Mouse (Mus musculus): ENCODE results near the gene Phactr2.

The Phactr2 gene

DNA sequence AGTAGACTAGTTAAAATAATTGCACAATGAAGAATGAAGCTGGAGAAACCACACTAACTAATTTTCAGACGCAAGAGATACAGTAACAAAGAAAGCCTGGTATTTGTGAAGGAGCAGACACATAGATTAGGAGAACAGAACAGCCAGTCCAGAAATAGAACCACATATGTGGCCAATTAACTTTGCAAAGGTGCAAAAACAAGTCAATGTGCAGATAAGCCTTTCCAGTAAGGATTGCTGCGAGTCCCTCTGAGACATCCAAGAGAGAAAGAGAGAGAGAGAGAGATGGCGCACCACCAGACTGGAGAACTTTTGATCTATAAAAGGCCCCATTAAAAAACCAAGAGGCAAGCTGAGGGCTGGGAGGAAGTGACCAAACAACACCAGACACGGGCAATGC is 190.8 kb downstream of the Phactr2 start:
- DNase-seq (ENCODE audit: extremely low read depth, low read depth, low spot score) = no peak

DNA sequence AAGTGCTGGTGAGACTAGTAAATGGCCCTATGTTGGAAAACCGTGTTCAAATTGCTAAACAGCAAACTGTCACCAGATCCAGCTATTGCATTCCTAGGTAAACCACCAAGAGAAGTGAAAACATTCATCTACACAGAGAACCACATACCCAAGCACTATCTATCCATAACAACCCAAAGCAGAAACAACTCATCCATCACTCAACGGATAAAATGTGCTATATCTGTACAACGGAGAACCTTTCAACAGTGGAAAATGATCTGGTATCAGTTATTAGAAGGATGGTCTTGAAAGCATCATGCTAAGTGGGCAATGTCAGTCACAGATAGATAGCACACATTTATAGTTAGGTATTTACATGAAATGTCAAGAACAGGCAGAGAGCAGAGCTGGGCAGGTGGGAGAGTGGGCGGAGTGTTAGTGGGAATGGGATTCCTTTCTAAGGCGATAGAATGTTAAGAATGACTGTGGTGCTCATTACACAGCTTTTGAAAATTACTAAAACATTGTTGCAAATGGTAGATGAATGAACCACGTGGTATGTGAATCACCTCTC is 193.8 kb downstream of the Phactr2 start:
- DNase-seq (ENCODE audit: extremely low read depth, low read depth, low spot score) = no peak

DNA sequence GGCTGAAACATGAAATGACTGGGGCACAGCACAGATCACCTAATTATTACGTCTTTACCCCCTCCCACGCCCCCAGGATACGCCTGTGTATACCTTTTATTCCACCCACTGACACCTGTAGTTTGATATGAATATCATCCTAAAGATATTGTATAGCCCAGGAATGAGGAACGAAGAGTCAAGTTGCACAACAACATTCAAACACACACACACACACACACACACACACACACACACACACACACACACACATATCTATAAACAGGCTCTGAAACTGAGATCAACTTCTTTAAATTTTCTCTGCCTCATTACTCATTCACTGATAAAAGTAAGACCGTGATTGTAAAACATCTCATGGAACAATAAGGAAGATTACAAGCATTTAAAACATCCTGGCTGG is 197.9 kb downstream of the Phactr2 start:
- DNase-seq (ENCODE audit: extremely low read depth, low read depth, low spot score) = no peak

DNA sequence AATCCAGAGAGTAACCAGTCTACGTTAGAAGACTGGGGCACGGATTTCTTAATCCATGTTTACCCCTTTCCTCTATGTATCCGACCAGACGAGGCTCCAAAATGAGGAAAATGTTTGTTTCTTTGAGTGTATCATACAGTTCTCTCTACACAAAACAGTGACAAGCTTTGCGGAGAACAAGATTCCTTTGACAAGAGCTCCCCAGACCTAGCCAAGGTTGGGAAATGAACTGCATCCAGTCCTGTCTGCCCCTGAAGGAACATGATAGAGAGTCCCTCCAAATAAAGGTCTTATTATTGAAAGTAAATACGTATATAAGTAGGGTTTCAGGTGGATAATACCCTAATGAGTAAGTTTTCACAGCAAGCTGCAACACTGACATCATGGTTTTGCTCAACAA is 199.1 kb downstream of the Phactr2 start:
- no peak for DNase-seq (ENCODE audit: extremely low read depth, low read depth, low spot score)

DNA sequence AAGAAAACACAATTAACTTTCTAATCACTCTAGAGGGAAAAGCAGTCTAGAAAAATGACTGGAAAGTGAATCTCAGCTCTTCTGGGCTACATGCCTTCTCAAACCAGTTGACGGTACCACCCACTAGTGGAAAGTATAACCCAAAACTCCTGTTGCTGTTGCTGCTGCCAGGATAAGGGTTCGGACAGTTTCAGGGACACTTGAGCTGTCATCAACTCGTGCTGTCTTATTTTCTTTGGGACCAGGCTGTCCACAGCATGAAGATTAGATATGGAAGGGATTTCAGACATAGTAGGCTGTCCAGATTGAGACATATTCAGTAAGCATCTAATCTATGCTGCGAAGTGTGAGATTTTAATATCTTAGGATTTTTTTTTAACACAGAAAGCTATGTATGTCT is 199.5 kb downstream of the Phactr2 start:
- DNase-seq (ENCODE audit: extremely low read depth, low read depth, low spot score) = no peak

DNA sequence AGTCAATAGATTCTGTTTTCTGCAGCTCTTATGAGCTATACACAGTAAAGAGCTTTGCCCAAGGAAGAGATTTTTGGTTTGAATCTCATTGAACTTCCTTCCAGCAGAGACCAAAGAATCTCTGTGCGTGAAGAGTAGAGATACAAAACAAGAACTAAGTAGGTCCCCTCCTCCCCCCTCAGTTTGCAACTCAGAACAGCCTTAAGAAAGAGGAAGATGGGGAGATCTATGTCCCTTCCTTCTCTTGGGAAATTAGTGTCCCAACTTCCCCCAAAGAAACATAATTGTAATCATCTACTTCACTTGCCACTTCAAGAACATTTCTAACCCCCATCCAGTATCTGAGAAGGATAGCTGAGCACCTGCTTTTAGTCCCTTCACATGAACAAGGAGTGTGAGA is 200.5 kb downstream of the Phactr2 start:
- DNase-seq (ENCODE audit: extremely low read depth, low read depth, low spot score) = no peak

DNA sequence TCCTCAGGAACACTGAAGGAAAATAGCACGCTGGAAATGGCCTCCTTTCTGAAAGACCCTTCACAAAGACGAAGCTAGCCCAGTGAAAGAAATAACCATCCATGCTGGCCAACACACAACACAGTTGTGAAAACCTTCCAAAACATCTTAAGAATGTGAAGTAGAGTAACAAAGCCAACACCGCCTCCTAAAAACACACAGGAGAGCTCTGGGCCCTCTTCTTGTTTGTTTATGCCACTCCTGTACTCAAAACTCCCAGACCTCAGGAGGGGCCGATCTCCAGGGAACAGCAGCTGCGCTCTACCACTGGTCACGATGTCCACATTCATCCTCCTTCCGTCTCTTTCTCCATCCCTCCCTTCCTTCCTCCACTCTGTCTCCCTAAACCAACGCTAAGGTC is 202.5 kb downstream of the Phactr2 start:
- no peak for DNase-seq (ENCODE audit: extremely low read depth, low read depth, low spot score)

DNA sequence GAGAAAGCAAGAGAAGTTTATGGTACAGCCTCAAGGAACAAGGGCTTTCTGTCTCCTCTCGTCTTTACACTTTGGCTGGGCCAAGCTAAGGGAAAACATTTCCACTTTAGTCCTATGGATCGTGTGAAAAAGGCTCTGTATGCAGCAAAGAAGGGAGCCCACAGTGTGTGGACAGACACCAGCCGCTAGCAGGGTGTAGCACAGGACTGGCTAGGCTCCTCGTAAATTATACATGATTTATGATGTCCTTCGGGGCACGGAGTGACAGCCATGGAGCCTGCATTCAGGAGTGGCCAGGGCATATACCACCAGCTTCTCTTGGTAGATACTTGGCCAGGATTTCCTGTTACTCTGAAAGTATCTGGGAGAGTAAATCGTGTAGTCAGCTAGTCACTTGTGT is 203.1 kb downstream of the Phactr2 start:
- DNase-seq (ENCODE audit: extremely low read depth, low read depth, low spot score) = no peak

DNA sequence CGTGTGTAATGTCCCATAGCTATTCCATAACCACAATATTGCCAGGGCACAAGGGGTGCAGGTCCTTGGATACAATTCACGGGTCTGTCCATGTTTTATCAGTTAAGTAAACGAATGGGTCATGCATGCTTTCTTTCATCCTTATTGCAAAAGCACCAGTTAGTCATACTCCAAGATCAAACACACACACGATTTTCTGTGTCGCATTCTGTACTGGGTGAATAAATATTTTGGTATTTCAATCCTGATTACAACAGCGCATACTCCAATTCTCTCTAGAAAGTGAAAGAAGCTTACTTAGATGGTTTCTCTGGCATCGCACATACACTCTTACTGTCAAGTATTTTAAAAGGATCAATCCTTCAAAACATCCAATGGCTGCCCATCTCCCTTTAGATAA is 203.9 kb downstream of the Phactr2 start:
- DNase-seq (ENCODE audit: extremely low read depth, low read depth, low spot score) = no peak

DNA sequence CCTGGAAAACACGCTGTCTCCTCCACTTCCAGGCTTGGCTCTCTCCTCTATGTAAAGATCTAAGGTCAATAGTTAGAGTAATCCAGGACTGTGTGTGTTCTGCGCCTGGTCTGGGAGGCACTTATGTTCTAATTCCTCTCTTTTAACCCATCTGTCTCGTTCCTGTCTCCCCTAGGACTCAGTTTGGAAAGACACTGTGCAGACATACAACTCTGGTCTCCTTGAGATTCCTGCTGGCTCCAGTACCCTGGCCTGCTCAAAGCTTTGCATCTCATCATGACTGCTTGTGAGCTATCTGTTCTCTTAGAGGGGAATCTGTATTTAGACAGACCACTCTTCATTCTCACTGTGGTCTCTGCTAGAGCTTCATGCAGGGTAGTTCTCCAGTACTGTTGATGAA is 215.0 kb downstream of the Phactr2 start:
- DNase-seq (ENCODE audit: extremely low read depth, low read depth, low spot score) = no peak

DNA sequence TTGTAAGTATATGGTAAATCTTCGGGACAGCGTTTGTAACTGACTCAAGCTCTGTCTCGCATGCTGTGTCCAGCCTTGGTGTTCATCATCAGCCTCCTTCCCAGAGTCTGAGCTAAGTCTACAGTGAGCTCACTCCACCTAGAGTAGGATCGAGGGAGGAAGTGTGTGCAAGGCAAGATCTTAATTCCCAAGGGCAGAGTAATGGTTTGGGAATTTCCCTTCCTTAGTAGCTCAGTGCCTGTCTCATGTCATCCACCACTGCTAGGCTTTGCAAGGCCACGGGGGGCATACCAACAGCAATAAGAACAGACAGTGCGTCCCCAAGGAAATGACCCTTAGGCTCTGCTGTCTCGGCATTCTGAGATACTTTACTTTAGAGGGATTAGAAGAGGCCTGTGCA is 218.0 kb downstream of the Phactr2 start:
- DNase-seq (ENCODE audit: extremely low read depth, low read depth, low spot score) = no peak

DNA sequence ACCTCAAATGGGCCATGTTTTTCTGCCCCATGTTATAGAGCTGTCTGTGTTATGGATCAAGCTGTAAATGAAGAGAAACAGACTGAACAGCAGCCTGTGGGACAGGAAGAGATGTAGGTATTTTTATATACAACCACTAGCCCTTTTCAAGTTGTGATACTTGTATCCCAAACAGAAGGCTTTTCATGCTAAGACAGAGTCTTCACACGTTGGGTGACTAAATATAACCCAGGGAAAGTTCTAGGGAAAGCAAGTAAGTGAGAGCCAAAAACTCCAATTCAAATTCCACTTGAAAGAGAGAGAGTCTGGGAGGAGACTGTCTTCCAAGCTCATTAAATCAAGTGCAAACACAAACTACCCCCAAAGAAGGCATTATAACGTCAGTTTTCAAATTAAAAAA is 223.9 kb downstream of the Phactr2 start:
- DNase-seq (ENCODE audit: extremely low read depth, low read depth, low spot score) = no peak

DNA sequence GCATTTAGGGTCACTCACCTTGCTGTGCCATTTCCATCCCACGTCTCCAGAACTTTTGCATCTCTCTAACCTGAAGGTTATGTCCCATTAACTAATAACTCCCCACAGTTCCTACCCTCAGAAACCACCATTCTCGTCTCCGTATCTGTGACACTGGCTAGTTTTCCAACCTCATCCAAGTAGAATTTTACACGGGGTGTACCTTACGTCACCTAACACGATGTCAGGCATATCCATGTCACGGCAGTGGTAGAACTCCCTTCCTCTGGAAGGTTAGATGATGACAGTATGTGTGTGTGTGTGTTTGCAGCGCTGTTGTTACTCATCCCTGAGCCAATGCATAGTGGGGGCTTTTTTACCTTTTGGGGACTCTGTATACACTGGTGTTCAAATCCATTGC is 225.1 kb downstream of the Phactr2 start:
- DNase-seq (ENCODE audit: extremely low read depth, low read depth, low spot score) = no peak

DNA sequence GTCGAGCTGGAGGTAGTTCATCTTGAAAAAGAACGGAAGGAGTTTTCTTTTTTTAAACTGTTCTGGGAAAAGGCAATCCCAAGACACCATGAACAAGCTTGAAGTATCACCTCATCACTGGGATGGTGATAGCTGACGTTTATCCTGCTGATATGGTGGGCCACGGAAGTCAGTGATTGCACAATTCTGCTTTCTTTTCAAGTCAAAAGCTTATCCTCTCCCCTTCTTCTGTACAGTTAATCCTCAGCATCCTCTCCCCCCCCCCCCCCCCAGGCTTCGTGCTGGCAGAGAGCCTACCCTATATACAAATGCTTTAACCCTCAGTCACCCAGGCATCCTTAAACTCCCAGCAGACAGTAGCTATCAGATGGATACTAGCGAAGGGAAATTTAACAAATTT is 228.5 kb downstream of the Phactr2 start:
- no peak for DNase-seq (ENCODE audit: extremely low read depth, low read depth, low spot score)

DNA sequence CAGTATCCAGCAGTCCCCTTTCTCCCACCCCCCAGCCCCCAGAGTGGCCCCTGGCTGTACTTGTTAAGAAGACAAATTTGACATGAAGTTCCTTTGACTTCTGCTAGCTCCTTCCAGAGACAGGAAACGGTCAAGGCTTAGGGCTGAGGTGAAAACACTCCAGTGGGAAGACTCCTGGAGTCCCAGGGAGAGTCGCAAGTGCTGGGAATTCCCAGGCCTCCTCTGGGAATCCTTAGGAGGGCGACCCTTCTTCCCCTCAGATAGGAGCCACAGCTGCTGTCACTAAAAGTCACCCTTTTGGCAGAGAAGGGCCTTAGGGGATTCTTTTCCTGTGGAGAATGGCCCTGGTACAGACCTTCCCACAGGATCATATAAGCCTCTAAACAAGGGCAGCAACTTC is 230.0 kb downstream of the Phactr2 start:
- DNase-seq (ENCODE audit: extremely low read depth, low read depth, low spot score) = no peak

DNA sequence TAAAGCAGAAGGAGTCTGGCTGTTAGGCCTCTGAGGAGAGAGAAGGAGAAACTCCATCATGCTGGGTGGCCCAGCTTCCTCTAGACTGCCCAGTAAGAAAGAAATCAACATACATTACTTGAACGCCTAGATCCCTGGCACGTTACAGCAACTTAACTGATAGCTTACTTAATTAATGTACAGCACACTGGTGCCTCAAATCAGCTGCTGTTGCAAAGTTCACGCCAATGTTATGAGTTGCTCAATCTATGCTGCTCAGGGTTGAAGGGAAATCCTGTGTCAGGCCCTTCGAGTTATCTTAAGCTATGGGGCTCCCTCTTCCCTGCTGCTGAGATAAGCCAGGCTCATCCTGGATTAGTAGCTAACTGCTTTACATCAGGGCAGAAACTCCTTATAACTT is 233.8 kb downstream of the Phactr2 start:
- DNase-seq (ENCODE audit: extremely low read depth, low read depth, low spot score) = no peak

DNA sequence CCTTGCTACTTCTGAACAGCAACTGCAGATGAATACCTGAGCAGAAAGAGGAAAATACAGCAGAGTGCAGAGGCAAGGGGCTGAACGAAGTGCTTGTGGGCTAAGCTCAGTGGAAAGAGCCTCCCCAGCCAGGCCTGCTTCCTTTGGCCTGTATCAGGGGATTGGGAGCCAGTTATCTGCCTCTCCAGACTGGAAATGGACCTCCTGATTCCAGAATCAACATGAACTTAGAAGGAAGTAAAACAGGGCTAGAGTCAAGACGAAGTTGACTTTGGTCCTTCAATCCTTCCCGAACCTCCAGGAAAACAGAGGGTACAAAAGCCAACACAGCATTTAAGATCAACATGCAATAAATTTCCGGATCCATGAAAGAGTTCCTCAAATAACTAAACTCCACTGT is 236.0 kb downstream of the Phactr2 start:
- no peak for DNase-seq (ENCODE audit: extremely low read depth, low read depth, low spot score)

DNA sequence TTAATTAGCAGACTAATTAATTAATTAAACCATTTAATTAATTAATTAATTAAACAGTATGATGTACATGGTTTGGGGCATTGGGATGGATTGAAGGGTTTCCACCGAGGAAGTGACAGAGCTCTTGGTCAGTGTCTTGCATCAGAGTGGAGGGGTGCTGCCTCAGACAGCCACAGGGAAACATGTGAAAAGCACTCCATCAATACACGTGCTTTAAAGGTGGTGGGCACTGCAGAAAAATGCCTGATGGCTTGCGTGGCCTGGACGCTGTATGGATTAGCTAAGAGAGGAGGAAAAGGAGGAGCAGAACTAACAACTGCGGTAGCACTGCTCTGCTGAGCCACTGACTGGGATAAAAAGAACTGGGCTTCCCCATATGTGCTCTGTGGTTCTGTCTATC is 237.3 kb downstream of the Phactr2 start:
- no peak for DNase-seq (ENCODE audit: extremely low read depth, low read depth, low spot score)

DNA sequence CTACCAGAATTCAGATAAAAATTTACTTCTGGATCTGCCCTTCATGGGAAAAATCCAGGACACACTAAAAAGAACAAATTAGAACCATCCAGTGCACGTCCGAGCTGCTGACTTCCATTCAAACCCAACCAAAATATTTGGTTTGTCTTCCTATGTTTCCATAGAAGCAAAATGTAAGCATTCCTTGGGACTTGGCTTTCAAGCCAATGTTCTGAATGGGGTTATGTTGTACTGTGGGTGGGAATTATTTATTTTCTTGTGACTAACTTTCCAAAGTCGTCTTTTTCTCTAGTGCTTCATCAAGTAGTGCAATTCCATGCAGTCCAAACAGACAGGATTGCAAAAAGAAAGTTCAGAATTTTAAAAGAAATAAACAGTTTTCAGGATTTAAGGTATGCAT is 239.7 kb downstream of the Phactr2 start:
- no peak for DNase-seq (ENCODE audit: extremely low read depth, low read depth, low spot score)

DNA sequence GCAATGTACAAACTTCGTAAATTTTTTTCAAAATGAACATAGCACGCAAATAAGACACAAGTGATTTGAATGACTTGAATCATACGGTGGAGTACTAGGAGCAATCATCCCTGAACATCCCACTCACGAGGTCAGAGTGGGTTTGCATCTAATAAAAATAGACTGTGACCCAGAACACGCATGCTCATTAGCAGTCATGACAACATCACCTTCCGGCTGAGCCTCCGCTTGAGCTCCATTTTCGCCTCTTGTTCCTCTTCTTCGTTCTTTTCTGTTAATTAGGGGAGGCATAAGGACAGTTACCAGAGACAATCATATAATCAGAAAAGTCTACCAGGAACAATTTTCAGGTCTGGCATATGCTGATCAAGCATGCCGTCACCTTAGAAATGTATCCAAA is 240.3 kb downstream of the Phactr2 start:
- DNase-seq (ENCODE audit: extremely low read depth, low read depth, low spot score) = no peak

DNA sequence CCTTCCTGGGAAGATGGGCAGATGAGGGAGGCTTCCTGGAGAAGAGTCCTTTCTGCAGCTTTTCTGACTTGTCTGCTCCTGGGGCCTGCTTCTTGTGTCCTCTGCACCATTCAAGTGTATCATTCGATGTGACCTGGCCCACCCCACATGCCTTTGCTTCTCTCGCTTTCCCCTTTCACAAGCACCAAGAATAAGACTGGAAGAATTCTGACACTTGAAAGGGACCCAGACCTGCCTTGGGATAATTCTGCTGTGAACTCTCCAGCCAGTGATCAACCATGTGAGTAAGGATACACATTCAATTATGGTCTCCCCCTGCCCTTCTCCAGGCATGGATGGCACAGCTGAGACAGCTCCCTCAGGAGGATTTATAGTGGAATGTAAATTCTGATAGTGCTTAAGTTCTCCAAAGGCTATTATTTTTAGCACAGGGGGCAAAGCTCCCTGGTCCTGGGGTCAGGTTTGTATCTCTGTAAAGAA is 241.0 kb downstream of the Phactr2 start:
- no peak for DNase-seq (ENCODE audit: extremely low read depth, low read depth, low spot score)

DNA sequence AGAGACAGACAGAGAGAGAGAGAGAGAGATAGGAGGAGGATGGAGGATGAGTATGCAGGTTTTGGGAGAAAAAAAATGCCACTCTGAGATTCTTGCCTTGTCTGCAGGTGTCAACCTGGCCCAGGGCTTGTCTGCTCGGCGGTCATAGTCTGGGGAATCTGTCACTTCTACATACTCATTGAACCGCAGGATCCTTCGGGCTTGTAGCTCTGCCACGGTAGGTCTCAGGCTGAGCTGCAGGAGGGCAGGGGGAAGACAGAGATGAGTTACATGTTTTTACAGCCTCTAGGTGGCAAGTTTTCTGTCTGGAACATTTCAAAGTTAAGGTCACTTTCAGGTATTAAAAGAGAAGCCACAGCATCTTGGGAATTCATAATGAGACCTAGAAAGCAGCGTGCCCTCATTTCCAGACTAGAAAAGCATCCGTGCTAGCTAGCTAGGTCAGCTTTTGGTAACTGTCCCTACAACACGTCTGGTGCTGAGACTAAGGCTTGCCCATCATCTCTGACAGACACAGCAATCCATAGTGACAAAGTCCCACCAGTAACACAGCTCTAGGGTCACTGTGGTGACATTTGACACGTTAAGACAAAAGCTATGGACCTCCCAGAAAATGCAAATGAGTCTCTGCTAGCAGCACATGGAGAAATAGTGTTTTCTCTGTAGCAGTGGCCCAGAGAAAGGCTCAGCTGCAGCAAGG is 241.6 kb downstream of the Phactr2 start:
- no peak for DNase-seq (ENCODE audit: extremely low read depth, low read depth, low spot score)

DNA sequence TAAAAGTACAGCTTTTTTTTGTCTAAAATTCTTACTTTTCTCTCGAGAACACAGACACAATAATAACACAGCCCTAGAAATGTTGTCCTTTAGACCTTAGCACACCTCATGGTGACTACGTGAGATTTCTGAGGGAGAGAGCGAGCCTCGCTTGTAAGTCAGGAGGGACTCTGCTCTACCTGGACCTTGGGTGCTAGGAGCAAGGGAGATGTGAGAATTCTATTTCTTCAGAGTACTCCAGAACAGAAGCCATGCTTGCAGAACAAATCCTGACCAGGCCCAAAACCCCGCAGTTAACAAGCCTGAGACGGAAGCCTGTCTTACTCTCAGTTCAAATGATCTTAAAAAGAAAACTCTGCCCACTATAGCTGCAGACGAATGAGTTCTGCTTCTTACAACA is 243.5 kb downstream of the Phactr2 start:
- DNase-seq (ENCODE audit: extremely low read depth, low read depth, low spot score) = no peak
